Mouse (Mus musculus) E14TG2a.4 (cell line): ENCODE measurements around the gene Lmbrd1.

ENCODE experiments used
- CTCF ChIP-seq: conservative IDR thresholded peaks from 2 replicates; pipeline ENCODE4 v1.5.1; 2014; ENCODE audit warnings: low read length
- POU5F1 ChIP-seq: IDR thresholded peaks from 2 replicates; pipeline ENCODE4 v1.6.1; 2014; ENCODE audit warnings: low read length, borderline replicate concordance

DNA sequence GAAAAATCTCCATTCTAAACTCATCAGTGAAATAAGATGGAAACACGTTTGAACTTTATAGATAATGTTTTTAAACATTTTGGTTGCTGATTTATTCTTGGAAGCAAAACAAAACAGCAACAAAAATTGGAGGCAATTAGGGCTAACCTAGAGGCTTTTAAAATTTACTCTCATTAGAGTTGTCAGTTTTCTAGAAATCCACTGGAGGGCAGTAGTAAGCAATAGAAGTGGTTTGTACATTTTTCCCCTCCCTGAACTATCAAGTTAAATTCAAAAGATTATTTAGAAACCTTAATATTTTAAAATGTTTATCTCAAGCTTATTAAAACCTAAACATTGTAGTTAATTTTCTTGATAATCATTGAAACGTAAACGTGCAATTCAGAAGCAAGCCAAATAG is 41.2 kb downstream of the Lmbrd1 start:
- TF ChIP-seq CTCF: 0 out of 2 replicates have a peak, but pooled peaks have one; percentile 15
- TF ChIP-seq POU5F1: no peak
